Mouse (Mus musculus) heart, postnatal 0 days (tissue): ENCODE results near the gene Slc44a5. TPM values are rescaled to one million over a fixed set of nuclear protein-coding genes. Genes with fewer than 3 reads are reported as not detected.

Source experiments
- ATAC-seq: fragments of 200-750 bp; cut with Nextera tagmentation; 2 replicates; pipeline ENCODE4 v1.8.0; 2017; ENCODE audit warnings: low read depth, moderate number of reproducible peaks, moderate library complexity; ENCODE audit not compliant: insufficient read depth
- DNase-seq: peaks from one replicate; pipeline ENCODE4 v3.0.0-alpha.2; 2016; ENCODE audit warnings: low spot score
- H3K27ac ChIP-seq: fragments of 300-500 bp; sonication (generic); 2 replicates; pipeline ENCODE4 v1.5.1; 2014; ENCODE audit warnings: low read depth, mild to moderate bottlenecking
- H3K27me3 ChIP-seq: fragments of 300-500 bp; sonication (generic); 2 replicates; pipeline ENCODE4 v1.6.1; 2014; ENCODE audit warnings: low read length, mixed read lengths; ENCODE audit not compliant: control insufficient read depth, insufficient read depth
- H3K36me3 ChIP-seq: fragments of 300-500 bp; sonication (generic); replicated peaks from 2 replicates; pipeline ENCODE4 v1.6.1; 2014; ENCODE audit warnings: low read length, mixed read lengths; ENCODE audit not compliant: control insufficient read depth, insufficient read depth
- H3K4me1 ChIP-seq: fragments of 300-500 bp; sonication (generic); 2 replicates; pipeline ENCODE4 v1.6.1; 2014; ENCODE audit warnings: antibody characterized with exemption; ENCODE audit not compliant: control insufficient read depth, insufficient read depth
- H3K4me2 ChIP-seq: fragments of 300-500 bp; sonication (generic); 2 replicates; pipeline ENCODE4 v1.6.1; 2014; ENCODE audit warnings: low read depth, mild to moderate bottlenecking, low read length, moderate library complexity
- H3K4me3 ChIP-seq: fragments of 300-500 bp; sonication (generic); 2 replicates; pipeline ENCODE4 v1.5.1; 2014; ENCODE audit warnings: low read depth, low read length
- H3K9ac ChIP-seq: fragments of 300-500 bp; sonication (generic); replicated peaks from 2 replicates; pipeline ENCODE4 v1.6.1; 2014; ENCODE audit warnings: low read depth, low read length, mixed read lengths
- H3K9me3 ChIP-seq: fragments of 300-500 bp; sonication (generic); replicated peaks from 2 replicates; pipeline ENCODE4 v1.6.1; 2016; ENCODE audit warnings: low read length; ENCODE audit not compliant: control insufficient read depth
- CTCF ChIP-seq: IDR thresholded peaks from 2 replicates; pipeline ENCODE4 v1.5.1; 2016; ENCODE audit warnings: antibody characterized with exemption, control low read depth, low read depth
- EP300 ChIP-seq: IDR thresholded peaks from 2 replicates; pipeline ENCODE4 v1.6.1; 2016; ENCODE audit warnings: antibody characterized with exemption, low read depth
- WGBS: fragments of 180-500 bp; shearing (Covaris S2); extraction: QIAGEN DNeasy Blood & Tissue Kit; methylation state at CpG from one replicate; pipeline ENCODE4 v1.1.7; 2014; 5-methylcytosine and 5-hydroxymethylcytosine counted together
- polyA plus RNA-seq: library from polyadenylated mRNA; unstranded; fragments of >200 nt; fragmentation: Nextera tagmentation; extraction: Ambion mirVana; gene quantifications from 2 replicates; pipeline ENCODE4 v1.2.1, GENCODE M21; 2015
- total RNA-seq: library from RNA; depleted of rRNA; stranded (reverse); fragments of >200 nt; gene quantifications from 2 replicates; pipeline ENCODE4 v1.2.3, GENCODE M21; 2014; ENCODE audit warnings: low replicate concordance

Slc44a5 gene
- total and polyA plus RNA-seq, 2 experiments from 2014 or later, result 0.31 to 0.42 TPM

DNA sequence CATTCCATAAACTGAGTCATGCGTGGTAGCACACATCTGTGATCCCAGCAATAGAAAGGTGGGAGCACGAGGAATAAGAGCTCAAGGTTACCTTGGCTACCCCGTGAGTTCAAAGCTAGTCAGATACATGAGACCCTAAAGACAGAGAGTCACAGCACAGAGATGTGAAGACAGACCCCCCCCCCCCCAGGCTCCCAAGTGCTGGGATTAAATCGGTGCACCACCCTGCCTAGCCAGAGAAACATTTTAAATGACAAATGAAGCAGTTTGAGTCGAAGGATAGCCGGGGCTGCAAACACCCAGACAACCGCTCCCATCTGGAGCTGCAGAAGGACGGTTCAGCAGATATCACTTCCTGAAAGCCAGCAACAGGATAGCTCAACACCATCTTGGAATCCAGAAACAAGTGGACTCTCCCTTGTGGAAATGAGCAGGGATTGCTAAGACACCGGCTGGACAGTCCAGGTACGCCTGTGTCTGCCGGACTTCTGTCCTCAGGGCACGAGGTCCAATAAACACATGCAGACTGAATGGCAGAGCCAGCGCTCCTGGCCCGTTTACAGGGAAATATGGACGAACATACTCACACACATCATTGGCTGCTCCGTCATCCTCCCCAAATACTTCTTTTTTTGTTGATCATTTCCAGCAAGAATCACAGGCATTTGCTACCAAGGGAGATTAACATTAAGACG lies 36.0 kb upstream of the Slc44a5 start:
- Histone ChIP-seq H3K36me3 (peaks cover 69% of the 10 kb centered on the region), H3K4me2 (no peak overlapping the region), H3K9me3 (no peaks in the 10 kb centered on the region), H3K4me3 (no peak overlapping the region), H3K27me3 (no peaks in the 10 kb centered on the region), H3K27ac (no peak overlapping the region), H3K4me1 (peaks cover 15% of the 10 kb centered on the region), H3K9ac (no peak overlapping the region)
- DNase-seq, result no peak
- TF ChIP-seq CTCF (no peak), EP300 (no peak)
- WGBS, result 86% methylated on average over 17 of the region's 17 CpGs
- no peak for ATAC-seq

DNA sequence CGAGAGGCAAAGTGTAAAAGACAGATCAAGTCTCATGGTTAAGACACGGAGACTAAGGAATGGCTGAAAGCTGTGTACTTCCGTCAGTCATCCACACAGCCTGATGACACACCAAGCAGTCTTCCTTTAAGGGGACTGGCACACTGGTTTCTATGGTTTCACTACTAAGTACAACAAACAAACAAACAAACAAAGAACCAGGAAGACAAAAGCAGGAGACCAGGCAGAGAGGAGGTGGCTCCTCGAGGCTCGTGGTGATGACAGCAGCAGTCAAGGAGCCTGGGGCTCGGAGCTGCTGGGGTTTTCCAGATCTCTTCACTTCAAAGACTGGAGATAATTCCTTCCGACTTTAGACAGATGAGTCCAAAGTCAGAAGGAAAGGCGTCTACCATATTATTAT lies 33.2 kb upstream of the Slc44a5 start:
- H3K27me3 ChIP-seq, result no peaks in the 10 kb centered on the region
- peaks cover 24% of the 10 kb centered on the region for H3K4me1 ChIP-seq
- no peak overlapping the region for H3K9ac ChIP-seq
- WGBS, result 51% methylated on average over 8 of the region's 8 CpGs
- no peak for TF ChIP-seq CTCF
- no peak for TF ChIP-seq EP300
- ATAC-seq (no peak), DNase-seq (no peak)
- peaks cover 43% of the 10 kb centered on the region for H3K36me3 ChIP-seq
- no peak overlapping the region for H3K27ac ChIP-seq
- no peaks in the 10 kb centered on the region for H3K9me3 ChIP-seq
- H3K4me3 ChIP-seq, result no peak overlapping the region
- no peak overlapping the region for H3K4me2 ChIP-seq

DNA sequence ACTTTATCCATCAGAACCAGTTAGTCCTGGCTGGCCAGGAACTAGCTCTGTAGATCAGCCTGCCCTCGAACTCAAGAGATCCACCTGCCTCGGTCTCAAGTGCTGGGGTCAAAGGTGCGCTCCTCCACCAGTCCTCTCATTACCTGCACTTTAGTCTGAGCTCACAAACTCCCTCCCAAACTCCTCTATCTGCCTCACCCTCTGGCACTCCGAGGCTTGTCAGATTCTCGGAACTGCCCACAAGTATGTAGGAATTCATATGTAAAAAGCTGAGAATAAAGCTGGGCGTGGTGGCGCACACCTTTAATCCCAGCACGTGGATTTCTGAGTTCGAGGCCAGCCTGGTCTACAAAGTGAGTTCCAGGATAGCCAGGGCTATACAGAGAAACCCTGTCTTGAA lies 32.8 kb upstream of the Slc44a5 start:
- WGBS, result 82% methylated on average over 9 of the region's 9 CpGs
- no peak overlapping the region for H3K27ac ChIP-seq
- H3K36me3 ChIP-seq, result peaks cover 40% of the 10 kb centered on the region
- TF ChIP-seq CTCF (no peak), EP300 (no peak)
- no peak for DNase-seq
- peaks cover 25% of the 10 kb centered on the region for H3K4me1 ChIP-seq
- H3K4me2 ChIP-seq, result no peak overlapping the region
- H3K9ac ChIP-seq, result no peak overlapping the region
- H3K27me3 ChIP-seq, result no peaks in the 10 kb centered on the region
- no peak for ATAC-seq
- no peaks in the 10 kb centered on the region for H3K9me3 ChIP-seq
- H3K4me3 ChIP-seq, result no peak overlapping the region

DNA sequence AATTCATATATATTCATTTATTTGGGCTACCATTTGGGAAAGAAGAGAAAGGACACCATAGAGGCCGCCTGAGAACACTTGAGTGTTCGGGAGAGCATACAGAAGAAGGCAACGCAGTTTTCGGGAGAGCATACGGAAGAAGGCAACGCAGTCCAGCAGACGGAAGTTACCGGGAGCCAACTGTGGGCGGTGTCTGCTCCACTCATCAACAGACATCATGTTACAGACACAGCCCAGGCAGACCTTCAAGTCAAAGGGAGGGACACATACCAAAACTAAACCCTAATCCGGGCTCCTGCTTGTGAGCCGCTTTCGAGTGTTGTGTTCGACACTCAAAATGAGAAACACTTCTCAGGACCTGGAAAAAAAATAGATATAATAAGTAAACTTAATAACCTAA lies 31.6 kb upstream of the Slc44a5 start:
- H3K4me3 ChIP-seq, result no peak overlapping the region
- H3K36me3 ChIP-seq, result peaks cover 40% of the 10 kb centered on the region
- H3K4me1 ChIP-seq, result peaks cover 28% of the 10 kb centered on the region
- no peaks in the 10 kb centered on the region for H3K9me3 ChIP-seq
- TF ChIP-seq CTCF (no peak), EP300 (no peak)
- no peak overlapping the region for H3K4me2 ChIP-seq
- no peaks in the 10 kb centered on the region for H3K27me3 ChIP-seq
- 77% methylated on average over 13 of the region's 13 CpGs for WGBS
- peak overlapping the region; percentile 23; the same call in 1 of the 2 replicates for H3K27ac ChIP-seq
- no peak for ATAC-seq
- H3K9ac ChIP-seq, result no peak overlapping the region
- no peak for DNase-seq

DNA sequence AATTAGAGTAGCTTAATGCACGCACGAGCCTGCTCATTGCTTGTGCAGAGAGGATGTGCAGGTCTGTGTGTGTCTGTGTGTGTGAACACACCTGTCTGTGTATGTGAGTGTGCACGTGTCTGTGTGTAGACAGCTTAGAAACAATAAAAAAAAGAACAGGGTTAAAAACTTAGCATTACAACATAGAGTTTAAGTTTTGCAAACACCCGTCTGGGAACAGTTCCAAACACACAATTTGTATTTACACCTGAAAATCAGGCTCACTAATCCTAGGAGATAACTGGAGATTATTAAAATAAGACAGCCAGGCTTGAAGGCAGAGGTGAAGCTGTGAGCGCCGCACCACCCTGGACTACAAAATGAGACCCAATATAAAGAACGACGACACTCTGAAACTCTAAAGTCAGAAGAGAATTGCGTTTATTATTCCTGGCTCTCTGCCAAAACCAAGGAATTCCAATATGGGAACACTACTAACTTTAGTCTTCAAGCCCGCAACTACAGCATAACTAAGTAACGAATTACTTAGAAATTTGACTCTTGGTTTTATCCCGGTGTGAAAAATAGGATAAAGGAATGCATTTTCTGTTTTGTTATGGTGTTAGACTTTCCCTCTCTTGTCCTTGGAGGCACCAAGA lies 30.1 kb upstream of the Slc44a5 start:
- 21% methylated on average over 12 of the region's 12 CpGs for WGBS
- DNase-seq, result peak; percentile 68
- Histone ChIP-seq H3K4me1 (peaks cover 28% of the 10 kb centered on the region), H3K4me3 (peak overlapping the region; percentile 75), H3K27me3 (no peaks in the 10 kb centered on the region), H3K9me3 (no peaks in the 10 kb centered on the region), H3K36me3 (peaks cover 25% of the 10 kb centered on the region), H3K27ac (peak overlapping the region; percentile 96), H3K4me2 (peak overlapping the region; percentile 62), H3K9ac (peak overlapping the region; percentile 73)
- ATAC-seq, result no peak
- TF ChIP-seq CTCF, result no peak
- no peak for TF ChIP-seq EP300
